Mouse (Mus musculus): Measurements from ENCODE around the gene Il27ra. TPM values are rescaled to one million over a fixed set of nuclear protein-coding genes. Genes with fewer than 3 reads are reported as not detected.
A peak's percentile ranks its signal among the peaks of the same experiment; 100 is the strongest.

The Il27ra gene
- total RNA-seq, 2 experiments from 2014 or later = 0.63 to 1.4 TPM

DNA sequence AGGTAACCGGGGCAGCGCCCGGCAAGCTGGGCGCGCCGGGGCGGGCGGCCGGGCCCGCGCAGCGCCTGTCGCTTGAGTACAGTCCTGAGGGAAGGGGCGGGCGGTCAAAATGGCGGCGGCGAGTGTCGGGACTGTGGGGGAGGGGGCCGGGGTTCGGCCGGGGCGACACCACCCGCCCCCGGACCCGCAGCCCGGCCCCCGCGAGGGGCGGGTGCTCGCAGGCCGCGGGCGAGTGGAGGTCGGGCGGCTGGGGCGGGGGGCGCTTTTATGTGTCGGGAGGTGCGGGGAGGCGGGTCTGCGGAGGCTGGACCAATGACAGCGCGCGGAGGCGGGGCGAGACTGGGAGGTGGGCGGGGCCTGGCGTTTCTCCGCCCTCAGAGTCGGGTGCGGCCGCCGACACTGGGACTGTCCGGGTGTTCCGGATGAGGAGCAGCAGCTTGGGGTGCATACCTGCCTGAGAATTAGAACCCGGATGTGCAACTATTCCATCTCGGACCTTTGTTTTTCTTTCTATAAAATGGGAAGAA, 24.7 kb upstream of the Il27ra start:
- intact Hi-C loops (cut with DNase I) = no loop called here
- peak; percentile 94 to 96 for DNase-seq (ENCODE audit: low spot score in 2 of 2)

DNA sequence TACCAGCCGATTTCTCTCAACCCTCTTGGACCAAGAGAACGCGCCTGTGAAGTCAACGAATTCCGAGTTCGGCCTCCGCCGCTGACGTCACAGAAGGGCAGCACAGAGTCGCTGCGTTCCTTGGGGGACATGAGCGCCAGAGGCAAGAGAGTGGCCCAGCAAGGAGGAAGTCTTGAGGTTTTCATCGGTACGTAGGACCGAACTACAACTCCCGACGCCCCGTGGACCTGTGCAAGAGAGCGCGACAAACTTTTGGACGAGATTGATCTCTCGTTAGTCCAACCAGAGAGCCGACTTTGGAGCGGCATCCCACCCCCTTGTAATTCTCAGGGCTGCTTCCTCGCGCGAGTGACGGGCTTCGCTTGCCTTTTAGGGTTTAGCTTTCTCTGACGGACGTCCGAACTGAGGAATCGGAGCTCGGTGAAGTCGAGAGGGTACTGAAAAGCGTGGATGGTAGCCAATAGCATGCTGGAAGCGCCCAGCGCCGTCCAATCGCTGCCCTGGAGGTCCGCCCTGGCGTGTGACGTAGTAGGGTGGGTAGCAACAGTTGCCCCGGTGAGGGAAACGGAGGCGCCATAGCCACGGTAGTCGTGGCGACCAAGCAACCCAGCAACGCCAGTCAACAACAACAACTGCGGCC, 24.0 kb upstream of the Il27ra start, which contains the start of gene Rfx1:
Gene Rfx1 (plus strand): TSS at position 544 of the 640 bp plus-strand sequence.
- peak; percentile 100 for DNase-seq (ENCODE audit: low spot score in 2 of 2)
- intact Hi-C loops (cut with DNase I) = no loop called here

DNA sequence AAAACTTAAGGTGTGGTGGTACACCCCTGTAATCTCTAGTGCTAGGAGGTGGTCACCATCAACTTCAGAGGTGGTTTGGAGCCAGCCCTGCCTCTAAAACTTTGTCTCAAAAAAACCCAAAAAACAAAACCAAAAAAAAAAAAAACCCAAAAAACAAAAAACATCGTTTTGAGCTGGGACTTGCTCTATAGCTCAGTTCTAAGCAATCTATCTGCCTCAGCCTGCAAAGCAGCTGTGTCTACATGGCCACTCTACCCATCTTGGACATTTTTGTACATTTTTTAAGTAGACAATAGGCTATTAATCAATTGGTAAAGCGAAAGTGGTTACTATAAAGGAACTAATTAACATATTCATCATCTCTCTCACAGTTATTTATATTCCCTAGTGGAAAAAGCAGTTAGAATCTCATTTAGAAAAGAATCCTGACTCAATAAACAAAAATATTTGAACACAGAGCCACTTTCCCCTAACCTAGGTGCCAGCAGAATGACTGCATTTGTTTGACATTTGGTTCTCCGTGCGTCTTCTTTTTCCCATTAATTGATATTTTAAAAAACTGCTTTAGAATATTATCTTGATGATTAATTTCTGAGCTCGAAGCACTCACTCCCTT, 23.2 kb upstream of the Il27ra start:
- DNase-seq (ENCODE audit: low spot score in 2 of 2) = no peak
- intact Hi-C loops (cut with DNase I) = no loop called here

DNA sequence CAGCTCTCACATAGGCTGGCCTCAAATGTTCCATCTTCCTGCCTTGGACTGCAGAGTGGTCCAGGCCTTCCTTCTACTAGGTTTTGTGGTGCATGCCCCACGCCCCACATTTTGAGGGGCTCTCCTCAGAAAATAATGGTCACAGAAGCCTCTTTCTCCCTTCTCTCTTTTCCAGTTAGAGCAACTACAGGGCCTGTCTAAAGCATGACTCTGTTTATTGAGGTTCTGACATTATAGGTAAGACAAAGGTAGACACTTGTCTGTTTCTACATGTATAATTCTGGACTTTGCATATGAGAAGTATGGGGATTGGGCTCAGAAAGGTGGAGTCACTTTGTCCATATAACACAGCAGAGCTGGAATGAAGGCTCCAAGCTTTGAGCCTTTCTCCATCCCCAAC, 22.6 kb upstream of the Il27ra start, which contains the start of gene Gm10643:
Gene Gm10643 (minus strand): TSS at position 101 of the 400 bp plus-strand sequence.
- intact Hi-C loops (cut with DNase I) = no loop called here

DNA sequence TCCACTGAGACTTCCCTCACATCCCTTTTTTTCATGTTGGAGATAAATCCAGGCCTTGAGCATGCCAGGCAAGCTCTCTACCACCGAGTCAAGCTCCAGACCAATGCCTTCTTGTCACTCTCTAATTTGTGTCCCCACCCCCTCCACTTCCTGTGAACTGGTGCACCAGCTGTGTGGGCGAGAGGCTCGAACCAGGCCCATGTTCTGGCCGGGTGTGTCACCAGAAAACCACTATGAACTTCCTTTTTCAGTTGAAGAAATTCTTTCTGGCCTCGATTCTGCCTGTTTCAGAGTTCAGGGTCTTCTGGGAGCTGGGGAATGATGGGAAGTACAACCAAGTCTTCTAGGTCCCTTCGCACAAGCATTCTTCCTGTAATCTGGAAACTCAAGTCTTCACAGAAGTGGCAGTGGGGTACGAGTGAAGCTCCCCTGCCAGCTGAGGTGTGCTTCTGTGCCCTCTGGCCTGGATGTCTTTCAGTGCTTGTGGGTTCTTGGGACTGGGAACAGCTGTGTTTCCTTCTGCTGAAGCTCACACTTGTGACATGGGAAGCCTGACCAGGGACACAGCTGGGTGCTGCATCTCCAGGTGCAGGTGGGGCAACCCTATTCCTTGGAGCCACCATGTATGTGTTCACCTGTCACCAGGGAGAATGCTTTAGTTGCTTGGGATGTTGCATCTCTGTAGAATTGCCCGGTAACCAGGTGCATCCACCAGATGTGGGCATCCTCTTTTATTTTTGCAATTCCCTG, 21.6 kb upstream of the Il27ra start:
- intact Hi-C loops (cut with DNase I) = no loop called here
- no peak for DNase-seq (ENCODE audit: low spot score in 2 of 2)

More for the DNA sequence above, 22.6 kb upstream of the Il27ra start, which contains the start of gene Gm10643:
- no peak for DNase-seq (ENCODE audit: low spot score in 2 of 2)

DNA sequence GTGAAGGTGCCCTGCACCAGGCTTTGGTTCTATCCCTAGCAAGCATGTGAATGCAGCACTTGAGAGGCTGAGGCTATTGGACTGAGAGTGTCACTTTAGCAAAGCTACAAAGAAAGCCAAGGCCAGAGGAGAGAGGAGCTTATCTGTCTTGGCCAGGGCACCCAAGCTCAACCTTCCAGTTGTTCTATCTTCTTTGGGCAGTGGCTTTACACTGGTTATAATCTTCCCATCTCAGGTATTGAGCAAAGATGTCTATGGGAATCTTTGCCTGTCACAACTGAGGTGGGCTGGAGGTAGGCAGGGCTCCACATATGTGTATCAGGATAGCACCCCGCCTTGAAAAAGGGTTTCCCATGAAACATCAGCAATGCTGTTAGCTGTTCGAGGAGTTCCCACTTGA, 17.9 kb upstream of the Il27ra start:
- intact Hi-C loops (cut with DNase I) = no loop called here
- DNase-seq (ENCODE audit: low spot score in 2 of 2) = no peak

DNA sequence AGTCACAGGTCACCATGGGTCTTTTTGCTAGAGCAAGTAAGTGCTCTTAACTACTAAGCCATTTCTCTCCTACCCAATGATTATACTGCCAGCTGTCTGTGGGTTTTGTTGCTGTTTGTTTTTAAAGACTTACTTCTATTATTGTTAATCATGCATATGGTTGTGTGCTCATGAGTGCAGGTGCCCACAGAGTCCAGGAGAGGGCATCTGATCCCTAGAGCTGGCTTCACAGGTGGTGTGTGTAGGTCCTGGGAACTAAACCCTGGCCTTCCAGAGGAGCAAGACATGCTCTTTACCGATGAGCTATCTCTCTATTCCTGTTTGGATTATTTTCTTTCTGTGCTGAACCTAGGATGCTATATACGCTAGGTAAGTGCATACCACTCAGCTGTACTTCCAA, 16.8 kb upstream of the Il27ra start:
- intact Hi-C loops (cut with DNase I) = no loop called here
- DNase-seq (ENCODE audit: low spot score in 2 of 2) = no peak

DNA sequence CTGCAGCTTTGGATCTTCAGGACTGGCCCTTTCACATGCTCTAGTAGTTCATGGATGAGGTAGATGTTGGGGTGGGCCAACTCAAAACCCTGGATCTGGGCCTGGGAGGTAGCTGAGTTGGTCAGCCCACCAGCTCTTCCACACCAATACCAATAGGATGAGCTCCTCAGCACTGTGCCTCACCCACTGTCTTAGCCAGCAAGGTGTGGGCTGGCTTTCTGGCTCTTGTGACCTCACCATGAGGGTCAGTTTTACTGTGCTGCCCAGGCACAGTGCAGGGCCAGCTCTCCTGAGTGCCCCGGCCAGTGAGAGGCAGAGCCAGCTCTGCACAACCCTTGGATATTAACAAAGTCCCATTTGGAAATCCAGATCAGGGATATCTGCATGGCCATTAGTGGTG, 15.4 kb upstream of the Il27ra start:
- DNase-seq (ENCODE audit: low spot score in 2 of 2) = no peak
- intact Hi-C loops (cut with DNase I) = no loop called here

DNA sequence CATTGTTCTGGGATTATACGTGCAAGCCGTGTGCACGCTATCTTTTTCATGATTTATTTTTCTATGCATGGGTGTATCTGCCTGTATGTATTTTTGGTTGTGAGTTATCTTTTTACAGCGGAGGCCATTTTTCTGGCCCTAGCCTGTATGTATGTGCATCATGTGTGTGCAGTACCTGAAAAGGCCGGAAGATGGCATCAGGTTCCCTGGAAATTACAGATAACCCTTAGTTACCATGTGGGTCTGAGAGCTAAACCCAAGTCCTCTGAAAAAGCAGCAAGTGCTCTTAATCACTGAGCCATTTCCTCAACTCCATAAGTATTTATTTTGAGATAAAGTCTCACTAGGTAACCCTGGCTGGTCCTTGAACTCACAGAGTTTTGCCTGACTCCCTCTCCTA, 10.8 kb upstream of the Il27ra start:
- intact Hi-C loops (cut with DNase I) = no loop called here
- DNase-seq (ENCODE audit: low spot score in 2 of 2) = no peak

DNA sequence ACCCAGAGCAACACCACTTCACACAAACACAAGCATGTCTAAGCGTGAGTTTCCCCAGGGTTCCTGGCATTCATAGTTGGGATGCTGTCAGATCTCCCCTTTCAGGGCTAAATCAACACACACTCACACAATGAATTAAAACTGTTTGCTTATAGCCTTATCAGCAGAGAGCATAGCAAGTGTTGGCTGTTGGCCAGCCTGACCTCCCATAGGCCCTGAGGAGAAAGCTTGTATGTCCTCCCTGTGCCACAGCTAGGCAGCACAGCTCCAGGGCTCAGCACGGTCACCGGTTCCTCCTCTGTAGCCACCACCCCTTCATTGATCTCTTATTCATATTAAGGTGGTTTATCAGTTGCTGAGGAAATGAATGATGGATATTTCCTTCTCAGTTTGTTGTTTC, 10.4 kb upstream of the Il27ra start:
- intact Hi-C loops (cut with DNase I) = no loop called here
- DNase-seq (ENCODE audit: low spot score in 2 of 2) = no peak

DNA sequence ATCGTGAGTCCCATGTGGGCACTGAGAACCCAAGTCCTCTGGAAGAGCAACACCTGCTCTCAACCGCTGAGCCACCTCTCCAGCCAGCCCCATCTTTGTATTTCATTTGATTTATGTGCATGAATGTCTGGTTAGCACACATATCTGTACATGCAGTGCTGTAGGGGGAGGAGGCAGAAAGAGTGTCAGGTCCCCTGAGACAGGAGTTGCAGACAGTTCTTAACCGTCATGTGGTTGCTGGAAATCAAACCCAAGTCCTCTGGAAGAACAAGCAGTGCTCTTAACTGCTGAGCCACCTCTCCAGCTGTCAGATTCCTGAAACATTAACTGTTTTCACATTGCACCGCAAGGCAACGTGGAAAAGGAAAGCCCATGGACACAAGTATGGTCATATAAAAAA, 5.8 kb upstream of the Il27ra start:
- no peak for DNase-seq (ENCODE audit: low spot score in 2 of 2)
- intact Hi-C loops (cut with DNase I) = no loop called here

DNA sequence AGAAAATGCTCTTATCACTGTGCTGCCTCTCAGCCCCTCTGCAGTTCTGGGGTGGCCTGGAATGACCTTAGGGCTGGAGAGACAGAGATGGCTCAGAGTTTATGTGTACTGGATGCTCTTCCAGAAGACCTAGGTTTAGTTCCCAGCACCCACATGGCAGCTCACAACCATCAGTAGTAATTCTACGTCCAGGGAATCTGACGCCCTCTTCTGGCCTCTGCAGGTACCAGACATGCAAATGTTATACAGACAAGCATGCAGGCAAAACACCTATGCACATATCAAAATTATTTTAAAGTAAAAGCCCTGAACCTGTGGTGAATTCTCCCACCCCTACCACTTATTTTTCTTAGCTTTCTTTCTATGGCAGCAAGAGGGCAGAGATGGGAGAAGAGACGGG, 4.1 kb upstream of the Il27ra start:
- intact Hi-C loops (cut with DNase I) = no loop called here
- no peak for DNase-seq (ENCODE audit: low spot score in 2 of 2)

DNA sequence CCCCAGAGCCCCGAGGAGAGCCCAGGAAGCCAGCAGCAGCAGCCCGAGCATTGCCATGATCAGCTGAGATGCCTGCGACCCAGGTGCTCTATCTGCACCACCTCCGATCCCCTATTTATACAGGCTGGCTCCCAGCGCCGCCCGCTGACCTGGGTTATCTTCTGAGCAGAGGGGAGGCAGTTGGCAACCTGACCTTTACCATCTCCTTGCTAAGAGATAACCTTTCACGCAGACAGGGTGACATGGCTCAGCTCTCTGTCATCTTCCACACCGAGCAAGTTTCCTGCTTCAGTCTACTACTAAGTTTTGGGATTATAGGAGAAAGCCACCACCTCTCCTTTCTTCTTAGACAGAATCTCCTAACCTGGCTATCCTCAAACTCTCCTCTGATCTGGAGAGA, 2.5 kb upstream of the Il27ra start, which contains the start of gene Rln3:
Gene Rln3 (minus strand): TSS at position 101 of the 400 bp plus-strand sequence.
- intact Hi-C loops (cut with DNase I) = no loop called here
- DNase-seq (ENCODE audit: low spot score in 2 of 2) = no peak

DNA sequence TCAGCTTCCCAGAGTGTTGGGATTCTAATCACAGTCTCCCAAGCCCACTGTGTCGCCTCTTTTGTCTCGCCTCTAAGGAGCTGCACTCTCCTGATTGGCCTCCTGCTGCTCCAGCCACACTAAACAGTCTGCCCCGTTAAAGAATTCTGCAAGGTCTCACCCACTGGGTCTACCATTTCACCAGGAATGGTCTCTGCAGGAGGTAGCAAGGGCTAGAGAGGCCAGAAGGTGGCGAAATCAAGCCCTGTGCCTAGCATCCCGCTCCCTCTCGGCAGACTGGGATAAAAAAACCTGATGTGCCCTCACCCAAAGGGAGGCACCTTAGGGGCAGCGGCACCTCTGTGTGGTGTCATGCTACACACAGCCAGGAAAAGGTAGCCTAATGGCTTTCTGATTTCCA, 1.7 kb upstream of the Il27ra start:
- DNase-seq (ENCODE audit: low spot score in 2 of 2) = no peak
- intact Hi-C loops (cut with DNase I) = no loop called here

DNA sequence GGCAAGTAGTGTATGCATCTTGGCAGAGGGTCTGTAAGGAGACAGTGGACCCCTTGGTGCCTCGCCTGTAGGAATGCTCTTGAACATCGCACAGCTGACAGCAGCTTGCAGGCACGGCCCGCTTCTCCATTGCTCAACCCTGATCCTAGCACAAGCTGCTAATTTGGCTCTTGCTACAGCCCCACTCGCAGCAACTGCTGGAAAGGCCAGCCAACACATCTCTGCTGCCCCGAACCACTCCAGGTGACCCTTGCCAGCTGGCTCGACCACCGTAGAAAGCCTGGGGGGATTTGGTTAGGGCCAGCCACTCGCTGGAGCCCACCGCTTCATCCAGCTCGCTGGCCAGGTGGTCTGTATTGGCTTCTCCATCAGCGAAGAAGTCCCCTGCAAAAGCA, 556 bp upstream of the Il27ra start:
- intact Hi-C loops (cut with DNase I) = no loop called here
- no peak for DNase-seq (ENCODE audit: low spot score in 2 of 2)

DNA sequence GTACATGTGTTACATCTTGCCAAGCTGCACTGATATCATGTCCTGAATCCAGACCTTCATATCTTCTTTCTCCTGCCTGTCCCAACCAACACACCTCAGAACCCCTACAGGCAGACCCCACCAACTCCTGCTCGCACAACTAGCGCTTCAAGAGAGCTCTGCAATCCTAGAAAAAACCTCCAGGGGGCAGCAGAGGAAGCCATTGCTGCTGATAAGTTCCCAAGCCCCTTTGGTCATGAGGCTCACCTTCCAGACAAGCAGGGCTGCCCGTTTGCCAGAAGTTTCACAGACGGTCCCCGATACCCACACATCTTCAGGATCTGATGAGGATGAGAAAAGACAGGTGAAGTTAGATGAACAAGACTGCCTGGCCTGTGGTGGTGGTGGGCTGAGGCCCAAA, 3.3 kb downstream of the Il27ra start:
- intact Hi-C loops (cut with DNase I) = loop anchor here (10.0 kb wide), 1 partner anchor 316 kb away; no protein-coding TSS in a partner anchor
- peak; percentile 61 to 83 for DNase-seq (ENCODE audit: low spot score in 2 of 2)

DNA sequence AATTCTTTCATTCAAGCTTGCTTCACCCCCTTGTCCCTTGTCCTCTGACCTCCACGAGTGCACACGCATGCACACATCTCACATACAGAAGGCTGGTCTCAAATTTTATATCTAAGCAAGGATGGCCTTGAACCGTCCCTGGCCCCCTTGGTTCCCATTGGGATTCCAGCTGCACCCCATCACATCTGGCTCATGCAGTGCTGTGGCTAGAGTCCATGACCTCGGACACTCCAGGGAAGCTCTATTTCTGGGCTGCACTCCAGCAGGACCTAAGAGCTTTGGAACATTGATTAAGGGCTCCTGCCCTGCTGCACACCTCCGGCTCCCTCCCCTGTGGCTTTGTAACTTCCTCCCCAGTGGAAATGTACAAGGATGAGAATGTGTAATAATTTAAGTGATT, 4.4 kb downstream of the Il27ra start:
- DNase-seq (ENCODE audit: low spot score in 2 of 2) = no peak
- intact Hi-C loops (cut with DNase I) = loop anchor here (10.0 kb wide), 1 partner anchor 317 kb away; no protein-coding TSS in a partner anchor

DNA sequence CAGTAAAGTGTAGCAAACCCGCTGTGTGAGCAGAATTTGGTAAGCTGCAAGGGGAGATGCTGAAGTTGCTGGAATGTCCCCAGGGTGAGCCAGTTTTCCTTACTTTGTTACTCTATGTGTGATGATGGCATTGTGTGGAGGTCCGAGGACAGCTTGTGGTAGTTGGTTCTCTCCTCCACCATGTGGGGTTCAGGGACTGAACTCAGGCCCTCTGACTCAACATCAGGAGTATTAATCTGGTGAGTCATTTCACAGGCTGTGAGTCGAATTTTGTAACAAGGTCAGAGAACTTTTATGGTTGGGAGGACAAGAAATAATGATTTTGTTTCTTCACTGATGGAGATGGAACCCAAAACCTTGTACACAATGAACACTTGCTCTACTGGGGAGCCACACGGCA, 9.6 kb downstream of the Il27ra start:
- no peak for DNase-seq (ENCODE audit: low spot score in 2 of 2)
- intact Hi-C loops (cut with DNase I) = loop anchor here (10.0 kb wide), 1 partner anchor 322 kb away; no protein-coding TSS in a partner anchor

DNA sequence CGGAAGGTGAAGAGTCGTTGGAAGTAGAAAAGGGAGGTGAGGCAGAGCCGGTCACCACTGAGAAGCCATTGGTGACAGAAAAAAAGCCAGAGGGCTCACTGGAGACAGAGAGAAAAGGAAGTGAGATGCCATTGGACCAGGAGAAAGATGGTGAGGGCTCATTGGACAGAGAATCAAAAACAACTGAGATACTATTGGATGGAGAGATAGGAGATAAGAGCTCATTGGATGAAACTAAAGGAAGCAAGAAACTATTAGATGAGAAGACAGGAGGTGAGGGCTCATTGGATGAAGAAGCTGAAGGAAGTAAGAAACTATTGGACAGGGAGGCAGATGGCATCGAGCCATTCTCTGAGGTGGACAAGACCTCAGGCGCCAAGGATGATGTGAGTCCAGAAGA, 13.1 kb downstream of the Il27ra start:
- no peak for DNase-seq (ENCODE audit: low spot score in 2 of 2)
- intact Hi-C loops (cut with DNase I) = no loop called here

DNA sequence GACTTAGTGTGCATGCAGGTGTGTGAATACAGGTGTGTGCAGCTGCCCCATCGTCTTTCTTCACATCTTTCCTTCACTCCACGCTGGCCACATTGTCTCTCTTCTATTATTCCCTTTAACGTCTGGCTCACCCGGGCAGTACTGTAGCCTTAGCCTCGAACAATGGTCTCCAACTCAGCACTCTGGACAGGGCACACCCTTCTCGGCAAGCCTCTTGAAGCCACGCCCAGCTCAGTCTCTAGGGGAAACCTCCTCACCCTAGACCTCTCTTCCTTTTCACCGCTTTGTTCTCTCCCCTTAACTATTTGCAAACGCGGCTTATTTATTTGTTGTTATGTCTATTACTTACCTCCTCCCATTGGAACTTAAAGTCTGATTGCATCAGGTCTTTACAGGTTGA, 14.9 kb downstream of the Il27ra start:
- intact Hi-C loops (cut with DNase I) = no loop called here
- DNase-seq (ENCODE audit: low spot score in 2 of 2) = no peak
